Mouse (Mus musculus) brain, embryonic 14.5 days (tissue): ENCODE data around the gene Pknox1. TPM values are rescaled to one million over a fixed set of nuclear protein-coding genes. Genes with fewer than 3 reads are reported as not detected.

Source experiments
- DNase-seq: peaks from one replicate; pipeline ENCODE4 v3.0.0-alpha.2; 2011; ENCODE audit warnings: low read depth
- CTCF ChIP-seq: fragments of 200-500 bp; IDR thresholded peaks from 2 replicates; pipeline ENCODE4 v1.5.1; 2012; ENCODE audit warnings: inconsistent platforms, mild to moderate bottlenecking, moderate library complexity, borderline replicate concordance; ENCODE audit not compliant: insufficient read depth, insufficient read length; ENCODE audit errors: extremely low read depth
- POLR2A ChIP-seq: fragments of 200-500 bp; IDR thresholded peaks from 2 replicates; pipeline ENCODE4 v1.6.1; 2012; ENCODE audit warnings: mild to moderate bottlenecking, inconsistent platforms, borderline replicate concordance; ENCODE audit not compliant: poor library complexity, insufficient read depth, insufficient read length, severe bottlenecking; ENCODE audit errors: extremely low read depth
- polyA plus RNA-seq: library from polyadenylated mRNA; depleted of rRNA; stranded (reverse); fragments of >200 nt; gene quantifications from 2 replicates; pipeline ENCODE4 v1.2.3, GENCODE M21; 2012; rRNA removed

The Pknox1 gene
- polyA plus RNA-seq, 1 experiment: 36.8 TPM

GRCm38 (mm10) chr17:31636942-31637811 is 72.6 kb downstream of the Pknox1 start, which contains the start of gene Cbs:
TSS of gene Cbs (minus strand) at chr17:31637238.
- DNase-seq: peak; percentile 82
- TF ChIP-seq CTCF (no peak), POLR2A (no peak)

- TF ChIP-seq CTCF (no peak), POLR2A (no peak)
- peak; percentile 94 for DNase-seq
Observed at GRCm38 (mm10) chr17:31637866-31638570, 73.5 kb downstream of the Pknox1 start.

GRCm38 (mm10) chr17:31639651-31640050 is 75.1 kb downstream of the Pknox1 start:
- TF ChIP-seq CTCF (no peak), POLR2A (no peak)
- DNase-seq: peak; percentile 76

- DNase-seq: no peak
- TF ChIP-seq CTCF (no peak), POLR2A (no peak)
Observed at GRCm38 (mm10) chr17:31642331-31642730, 77.8 kb downstream of the Pknox1 start.

GRCm38 (mm10) chr17:31642913-31643312 is 78.4 kb downstream of the Pknox1 start:
- TF ChIP-seq POLR2A: no peak
- no peak for TF ChIP-seq CTCF
- no peak for DNase-seq

- no peak for TF ChIP-seq POLR2A
- no peak for DNase-seq
Observed at GRCm38 (mm10) chr17:31646199-31647002, 81.9 kb downstream of the Pknox1 start.

- DNase-seq: no peak
- TF ChIP-seq CTCF (no peak), POLR2A (no peak)
Observed at GRCm38 (mm10) chr17:31652152-31652551, 87.6 kb downstream of the Pknox1 start.

- no peak for TF ChIP-seq POLR2A
- TF ChIP-seq CTCF: no peak
- no peak for DNase-seq
Observed at GRCm38 (mm10) chr17:31653277-31653676, 88.7 kb downstream of the Pknox1 start.

GRCm38 (mm10) chr17:31655366-31655765 is 90.8 kb downstream of the Pknox1 start:
- DNase-seq: no peak
- TF ChIP-seq POLR2A: no peak
- TF ChIP-seq CTCF: no peak

GRCm38 (mm10) chr17:31656682-31657081 is 92.1 kb downstream of the Pknox1 start:
- DNase-seq: no peak
- TF ChIP-seq CTCF (no peak), POLR2A (no peak)

Other genes with a start within 250 kb of the Pknox1 start
- 60.9 and 112 TPM in 2 replicates for gene Pde9a, start 178.5 kb upstream of the Pknox1 start, polyA plus RNA-seq
- 40.9 and 50.4 TPM in 2 replicates for gene Wdr4, start 44.8 kb upstream of the Pknox1 start, polyA plus RNA-seq
- gene Ndufv3, start 44.6 kb upstream of the Pknox1 start, polyA plus RNA-seq: 150 and 186 TPM in 2 replicates
- gene Cbs, start 72.5 kb downstream of the Pknox1 start, polyA plus RNA-seq: 5.4 and 7.2 TPM in 2 replicates
- 217 and 227 TPM in 2 replicates for gene U2af1, start 94.2 kb downstream of the Pknox1 start, polyA plus RNA-seq
- gene Cryaa, start 113.1 kb downstream of the Pknox1 start, polyA plus RNA-seq: 0.06 and 0.12 TPM in 2 replicates